Mouse (Mus musculus) CD8-positive naive resting alpha-beta T cell, adult 57 days (primary cell): ENCODE results near the gene Prr7. TPM values are rescaled to one million over a fixed set of nuclear protein-coding genes. Genes with fewer than 3 reads are reported as not detected.

Source experiments
- total RNA-seq: library from RNA; stranded (reverse); gene quantifications from one replicate; pipeline ENCODE4 v1.2.4, GENCODE M21; 2023

Prr7 gene
- 43.9 TPM for total RNA-seq

DNA sequence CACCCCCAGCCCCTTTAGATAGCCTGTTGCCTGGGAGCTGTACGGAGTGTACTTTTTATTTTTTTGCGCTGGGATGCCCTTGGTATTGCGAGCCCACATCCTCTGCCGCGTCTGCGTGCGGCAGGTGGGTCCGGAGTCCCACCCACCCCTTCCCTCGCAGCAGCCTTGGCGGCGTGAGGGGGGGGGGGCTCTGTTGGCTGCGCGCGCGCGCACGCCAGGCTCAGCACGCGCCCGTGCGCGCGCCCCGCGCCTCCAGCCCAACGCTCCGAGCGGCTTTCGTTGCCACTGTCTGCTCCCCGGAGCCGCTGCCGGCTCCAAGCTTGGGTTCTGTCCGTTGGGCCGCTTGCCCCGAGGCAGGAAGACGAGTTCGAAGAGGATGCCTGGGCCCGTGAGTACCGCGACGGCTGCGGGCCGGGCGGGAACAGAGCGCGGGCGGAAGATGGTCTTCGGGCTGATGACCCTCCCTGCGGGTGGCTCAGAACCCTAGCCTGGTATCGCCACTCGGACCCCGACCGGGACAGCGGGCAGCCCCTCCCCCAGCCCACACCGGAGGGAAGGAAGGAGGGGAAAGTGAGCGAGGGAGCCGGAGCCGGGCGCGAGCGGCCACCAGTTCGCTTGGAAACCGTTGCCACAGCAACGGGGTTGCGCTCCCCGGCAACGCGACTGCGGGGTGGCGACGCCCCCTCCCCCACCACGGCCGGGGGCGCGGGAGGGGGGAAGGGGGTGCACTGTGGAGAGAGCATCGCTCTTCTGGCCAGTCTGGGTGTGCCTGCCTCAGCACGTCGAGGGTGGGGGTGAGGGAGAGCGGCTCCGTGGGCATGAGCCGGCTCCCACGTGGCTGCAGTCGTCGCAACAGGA is at the start of gene Prr7:
Gene Prr7, plus strand, starts transcription at position 241 of the 858 bp plus-strand sequence.

GRCm38 (mm10) chr13:55414743-55415380 is 49.2 kb upstream of the Prr7 start, which contains the start of gene Pfn3:
Gene Pfn3, minus strand, starts transcription at chr13:55415232.

GRCm38 (mm10) chr13:55426613-55427012 is 37.5 kb upstream of the Prr7 start, which contains the start of gene F12:
Gene F12, minus strand, starts transcription at chr13:55426793.

GRCm38 (mm10) chr13:55444937-55445315 is 19.1 kb upstream of the Prr7 start, which contains the start of gene Grk6:
Gene Grk6, plus strand, starts transcription at chr13:55445072.

GRCm38 (mm10) chr13:55487578-55488498 is 23.8 kb downstream of the Prr7 start, which contains the start of gene Dbn1:
Gene Dbn1, minus strand, starts transcription at chr13:55488111.

DNA sequence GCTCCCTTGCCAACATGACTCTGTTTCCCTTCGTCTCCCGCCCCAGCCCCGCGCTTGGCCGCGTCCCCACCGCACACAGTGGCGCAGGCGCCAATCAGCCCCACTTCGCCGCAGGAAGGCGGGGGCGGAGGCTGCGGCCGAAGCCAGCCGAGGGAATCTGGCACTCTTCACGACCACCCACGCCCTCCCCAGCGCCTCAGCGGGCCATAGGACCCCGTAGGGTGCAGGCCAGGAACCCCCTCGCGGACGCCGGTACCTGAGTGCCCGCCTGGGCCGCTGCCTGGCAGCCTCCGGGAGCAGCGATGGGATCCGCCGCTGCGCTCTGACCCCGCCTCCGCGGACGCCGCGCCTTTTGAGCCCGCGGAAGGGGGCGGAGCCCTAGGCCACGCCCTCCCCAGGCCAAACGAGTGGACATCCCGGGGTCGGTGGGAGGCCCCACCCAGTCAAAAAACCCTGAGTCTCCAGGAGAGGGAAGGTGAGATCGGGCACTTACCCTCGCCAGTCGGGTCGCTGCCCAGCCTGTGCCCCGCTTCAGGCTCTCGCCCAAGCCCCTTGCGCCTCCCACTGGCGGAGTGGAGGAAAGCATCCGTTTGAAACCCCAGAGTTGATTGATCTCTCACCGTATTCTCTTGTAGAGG is 49.2 kb downstream of the Prr7 start, which contains the start of gene Pdlim7:
Gene Pdlim7, minus strand, starts transcription at position 566 of the 638 bp plus-strand sequence.

Other genes with a start within 250 kb of the Prr7 start
- gene Prelid1, start 143.8 kb upstream of the Prr7 start, total RNA-seq, result 131 TPM
- 51.4 TPM for gene Rab24, start 142.3 kb upstream of the Prr7 start, total RNA-seq
- 0.40 TPM for gene Mxd3, start 134.4 kb upstream of the Prr7 start, total RNA-seq
- gene Lman2, start 101.5 kb upstream of the Prr7 start, total RNA-seq, result 105 TPM
- gene Rgs14, start 94.5 kb upstream of the Prr7 start, total RNA-seq, result 73.8 TPM
- gene Slc34a1, start 66.1 kb upstream of the Prr7 start, total RNA-seq, result not detected
- not detected for gene Pfn3, start 49.0 kb upstream of the Prr7 start, total RNA-seq
- gene F12, start 37.5 kb upstream of the Prr7 start, total RNA-seq, result 1.9 TPM
- gene Grk6, start 19.2 kb upstream of the Prr7 start, total RNA-seq, result 432 TPM
- 0.34 TPM for gene Dbn1, start 23.8 kb downstream of the Prr7 start, total RNA-seq
- 7.9 TPM for gene Pdlim7, start 49.4 kb downstream of the Prr7 start, total RNA-seq
- 17.9 TPM for gene Dok3, start 65.0 kb downstream of the Prr7 start, total RNA-seq
- 74.7 TPM for gene Ddx41, start 72.4 kb downstream of the Prr7 start, total RNA-seq
- gene Fam193b, start 106.9 kb downstream of the Prr7 start, total RNA-seq, result 177 TPM
- 100 TPM for gene Tmed9, start 109.5 kb downstream of the Prr7 start, total RNA-seq
- 39.6 TPM for gene B4galt7, start 135.6 kb downstream of the Prr7 start, total RNA-seq
- 18.8 TPM for gene Caml, start 158.7 kb downstream of the Prr7 start, total RNA-seq
- 96.0 TPM for gene Ddx46, start 170.8 kb downstream of the Prr7 start, total RNA-seq
- gene B230219D22Rik, start 228.9 kb downstream of the Prr7 start, total RNA-seq, result 23.6 TPM